Mouse (Mus musculus) layer of hippocampus, adult 9-10 months (tissue): ENCODE results near the gene Mcl1.
"Not testable (repeated sequence)": the region's sequence is repeated elsewhere in the genome, so short reads cannot be mapped to it uniquely, and the experiment has no call there.

Experiments used
- DNase-seq: peaks from one replicate; pipeline ENCODE4 v3.0.0; 2022; ENCODE audit warnings: low spot score

Mcl1 gene

DNA sequence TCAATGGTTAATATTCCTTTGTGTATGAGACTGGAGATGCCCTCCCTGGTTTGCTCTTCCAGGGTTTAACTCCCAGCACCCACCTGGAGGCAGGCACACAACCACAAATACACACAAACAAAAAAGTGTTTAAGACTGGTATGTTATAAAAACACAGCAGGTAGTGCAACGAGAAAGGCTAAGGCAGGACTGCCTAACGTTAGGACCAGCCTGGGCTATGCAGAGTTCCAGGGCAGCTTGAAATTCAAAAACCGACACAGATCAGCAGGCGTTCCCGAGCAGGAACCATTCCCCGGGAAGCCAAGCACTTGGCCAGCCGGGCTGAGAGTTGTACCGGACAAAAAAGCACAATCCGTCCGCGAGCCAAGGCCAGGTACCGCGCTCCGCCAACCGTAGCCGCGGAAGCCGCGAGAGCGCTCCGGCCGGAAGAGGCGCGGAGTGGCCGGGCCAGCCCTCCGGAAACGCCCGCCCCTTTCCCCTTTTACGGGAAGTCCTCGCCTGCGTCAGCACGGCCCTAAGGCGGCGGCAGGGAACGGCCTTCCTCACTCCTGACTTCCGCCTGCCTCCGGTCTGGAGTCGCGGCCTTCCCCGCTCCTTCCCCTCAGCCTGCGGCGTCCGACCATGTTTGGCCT is at the start of gene Mcl1:
Mcl1 (plus strand) TSS at position 553 of the 632 bp plus-strand sequence.
- peak; percentile 65 for DNase-seq

GRCm38 (mm10) chr3:95609195-95609594 is 49.4 kb upstream of the Mcl1 start:
- no peak for DNase-seq

GRCm38 (mm10) chr3:95613996-95614395 is 44.6 kb upstream of the Mcl1 start:
- no peak for DNase-seq

- DNase-seq = no peak
These were observed 40.1 kb upstream of the Mcl1 start for GRCm38 (mm10) chr3:95618511-95618910.

- DNase-seq = no peak
These were observed 37.3 kb upstream of the Mcl1 start for GRCm38 (mm10) chr3:95621241-95621640.

DNA sequence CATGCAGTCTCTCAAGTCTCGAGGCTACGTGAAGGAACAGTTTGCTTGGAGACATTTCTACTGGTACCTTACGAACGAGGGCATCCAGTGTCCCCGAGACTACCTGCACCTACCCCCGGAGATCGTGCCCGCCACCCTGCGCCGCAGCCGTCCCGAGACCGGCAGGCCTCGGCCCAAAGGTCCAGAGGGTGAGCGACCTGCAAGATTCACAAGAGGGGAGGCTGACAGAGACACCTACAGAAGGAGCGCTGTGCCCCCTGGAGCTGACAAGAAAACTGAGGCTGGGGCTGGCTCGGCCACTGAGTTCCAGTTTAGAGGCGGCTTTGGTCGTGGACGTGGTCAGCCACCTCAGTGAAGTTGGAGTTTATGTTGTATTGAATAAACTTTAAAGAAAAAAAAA is 36.2 kb upstream of the Mcl1 start:
- DNase-seq = not testable (repeated sequence)

- no peak for DNase-seq
These were observed 35.0 kb upstream of the Mcl1 start for GRCm38 (mm10) chr3:95623551-95623950.

GRCm38 (mm10) chr3:95623991-95624515 is 34.5 kb upstream of the Mcl1 start:
- DNase-seq = not testable (repeated sequence)

GRCm38 (mm10) chr3:95624628-95625503 is 33.7 kb upstream of the Mcl1 start, which contains the start of gene Ensa:
Gene Ensa (plus strand): TSS chr3:95624993.
- peak; percentile 99 for DNase-seq

GRCm38 (mm10) chr3:95627763-95628162 is 30.8 kb upstream of the Mcl1 start:
- DNase-seq = peak; percentile 43

GRCm38 (mm10) chr3:95629755-95630154 is 28.8 kb upstream of the Mcl1 start:
- DNase-seq = no peak

DNA sequence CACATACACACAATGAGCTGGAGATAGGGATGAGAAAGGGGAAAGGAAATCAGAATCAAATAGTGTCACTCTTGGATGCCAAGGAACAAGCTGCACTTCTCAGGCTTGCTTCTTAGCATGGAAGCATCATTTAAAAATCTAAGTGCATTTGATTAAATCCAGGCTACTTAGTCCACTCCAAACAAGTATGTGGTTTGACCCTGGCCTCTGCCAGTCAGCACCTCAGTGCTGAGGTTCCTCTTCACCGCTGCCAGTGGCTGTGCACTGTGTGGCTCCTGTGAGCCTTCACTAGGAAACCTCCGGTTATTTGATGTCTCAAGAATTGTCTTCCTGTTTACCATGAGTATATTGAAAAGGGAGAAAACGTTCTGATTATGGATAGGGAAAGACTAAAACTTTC is 27.7 kb upstream of the Mcl1 start:
- no peak for DNase-seq

GRCm38 (mm10) chr3:95631304-95631703 is 27.3 kb upstream of the Mcl1 start:
- DNase-seq = no peak

DNA sequence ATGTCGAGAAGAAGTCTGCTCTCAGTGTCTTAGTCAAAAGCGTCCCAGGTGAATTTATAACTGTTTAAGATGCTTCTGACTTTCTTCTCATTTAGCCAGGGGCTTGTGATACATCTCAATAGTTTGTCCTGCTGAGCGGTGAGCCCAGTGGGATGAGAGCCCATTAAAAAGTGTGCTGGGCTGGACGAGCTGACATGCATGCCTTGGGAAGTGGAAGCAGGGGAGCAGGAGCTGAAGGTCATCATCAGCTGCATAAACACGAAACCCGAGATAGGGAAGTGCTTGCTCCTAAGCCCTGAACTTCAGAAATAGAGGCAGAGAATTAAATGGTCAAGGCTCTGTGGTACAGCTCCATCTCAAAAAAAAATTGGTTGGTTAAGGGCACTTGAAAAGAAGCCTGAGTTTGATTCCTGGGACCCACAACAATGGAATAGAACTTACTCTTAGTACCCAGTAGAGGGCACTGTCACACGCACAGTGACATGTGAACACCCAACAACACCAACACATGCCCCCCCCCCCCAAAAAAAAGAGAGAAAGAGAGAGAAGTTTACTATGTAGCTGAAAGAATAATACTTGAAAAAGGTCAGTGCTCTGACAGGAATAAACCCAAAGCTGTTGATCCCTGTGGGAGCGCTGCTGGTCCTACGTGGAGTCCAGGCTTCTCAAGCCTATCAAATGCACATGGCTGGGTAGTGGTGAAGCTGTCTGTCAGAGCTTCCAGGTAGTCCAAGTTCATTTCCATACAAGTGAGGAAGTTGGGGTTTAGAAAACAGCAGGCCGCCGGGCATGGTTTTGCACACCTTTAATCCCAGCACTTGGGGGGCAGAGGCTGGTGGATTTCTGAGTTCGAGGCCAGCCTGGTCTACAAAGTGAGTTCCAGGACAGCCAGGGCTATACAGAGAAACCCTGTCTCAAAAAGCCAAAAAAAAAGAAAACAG is 25.7 kb upstream of the Mcl1 start:
- no peak for DNase-seq

- no peak for DNase-seq
These were observed 23.0 kb upstream of the Mcl1 start for GRCm38 (mm10) chr3:95635636-95636035.

- DNase-seq = no peak
These were observed 22.5 kb upstream of the Mcl1 start for GRCm38 (mm10) chr3:95636072-95636471.

DNA sequence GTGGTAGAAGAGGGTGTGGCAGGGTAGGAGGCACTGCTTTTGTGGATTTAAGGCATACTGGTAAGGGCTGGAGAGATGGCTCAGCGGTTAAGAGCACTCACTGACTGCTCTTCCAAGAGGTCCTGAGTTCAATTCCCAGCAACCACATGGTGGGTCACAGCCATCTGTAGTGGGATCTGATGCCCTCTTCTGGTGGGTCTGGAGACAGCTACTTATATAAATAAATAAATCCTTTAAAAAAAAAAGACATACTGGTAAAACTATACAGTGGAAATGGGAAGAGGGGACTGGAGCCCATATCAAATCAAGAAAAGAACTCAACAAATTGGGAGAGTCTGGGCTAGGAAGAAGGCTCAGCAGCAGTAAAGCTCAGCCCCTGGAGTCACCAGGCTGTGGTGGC is 18.9 kb upstream of the Mcl1 start:
- DNase-seq = no peak

DNA sequence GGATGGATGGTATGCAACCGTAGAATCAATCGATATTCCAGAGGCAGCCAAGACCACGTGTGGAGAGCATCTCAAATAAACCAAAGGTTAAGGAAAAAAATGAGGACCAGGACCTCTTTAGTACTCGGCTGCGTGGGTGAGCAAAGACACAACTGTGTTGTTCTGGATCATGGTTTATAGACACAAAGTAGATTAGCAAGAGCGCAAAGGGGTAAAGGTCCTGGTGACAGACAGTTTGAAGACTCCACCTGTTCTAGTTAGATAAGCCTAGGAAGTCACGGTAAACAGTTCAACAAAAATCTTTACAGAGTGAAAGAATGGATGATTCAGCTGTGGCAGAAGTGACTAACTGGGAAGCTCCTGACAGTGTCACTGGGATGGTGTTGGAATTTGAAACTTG is 15.5 kb upstream of the Mcl1 start:
- no peak for DNase-seq

GRCm38 (mm10) chr3:95645313-95646235 is 13.0 kb upstream of the Mcl1 start:
- no peak for DNase-seq

GRCm38 (mm10) chr3:95648016-95648415 is 10.6 kb upstream of the Mcl1 start:
- DNase-seq = no peak
